41 mouse cellular contexts compared by ENCODE assay signal in genomic region chr2:35440480-35440879, GRCm38 (mm10). TPM values are rescaled to one million over a fixed set of nuclear protein-coding genes. Genes with fewer than 3 reads are reported as not detected.
DNase-seq lines count a peak whose midpoint lies in the region; TF ChIP-seq lines count a peak whose summit lies in the region.
"Had no signal": no experiment of that assay in that cellular context is flagged by ENCODE, and none has a peak within 500 bp of the region (broad histone marks: within the 10 kb centered on the region; RNA-seq: fewer than 3 reads in every experiment).

No protein-coding gene starts in this region.

- peak; percentile 88 to 93 for DNase-seq in adrenal gland, adult (ENCODE audit: inconsistent age in 2 of 2, low spot score in 1 of 2)
- DNase-seq in adrenal gland, postnatal 4 days (ENCODE audit: low spot score in 2 of 2) = no peak
- DNase-seq in testis, postnatal 10 days (ENCODE audit: low spot score) = no peak
- peak; percentile 71 for DNase-seq in fibroblast of lung, adult 2 months (ENCODE audit: low read depth)
- DNase-seq in layer of hippocampus, adult 11-12 months (ENCODE audit: low spot score) = no peak
- no peak for DNase-seq in Muller cell, postnatal 12 days (ENCODE audit: inconsistent ontology term)
- no peak for DNase-seq in kidney, postnatal 25 days
- DNase-seq: cerebellum, adult 11 months; cerebellum, adult 9-10 months; cerebellum, postnatal 36 days; forebrain, postnatal 0 days; gastrocnemius, postnatal 14 days; kidney, adult 9 months; kidney, postnatal 10 days; liver; lung, adult 2 months; lung, postnatal 14 days; midbrain, embryonic 14.5 days; right cerebral cortex, adult 18-20 months; thymus, adult 18-20 months; thymus, postnatal 25 days had no signal

- H3K4me1 ChIP-seq in testis, adult 2 months (ENCODE audit: control insufficient read depth, insufficient read depth, low read length) = no peaks in the 10 kb centered on the region; the same call in 1 of the 2 replicates

- no peaks in the 10 kb centered on the region for H3K36me3 ChIP-seq in testis, adult 2 months (ENCODE audit: control insufficient read depth, insufficient read depth, low read length)
- H3K36me3 ChIP-seq: heart, embryonic 15.5 days; hindbrain, embryonic 12.5 days; intestine, embryonic 15.5 days; neural tube, embryonic 15.5 days had no signal

- TF ChIP-seq CTCF in testis, adult 2 months (IDR thresholded peaks at IDR 0.05; ENCODE audit: control insufficient read depth, insufficient read depth, insufficient replicate concordance, low read depth, low read length) = no peak

- H3K4me3 ChIP-seq in testis, adult 2 months (ENCODE audit: control insufficient read depth, low read depth, low read length) = no peak overlapping the region
- H3K4me3 ChIP-seq: heart, embryonic 10.5 days; heart, embryonic 15.5 days; hindbrain, embryonic 12.5 days; intestine, embryonic 15.5 days; neural tube, embryonic 15.5 days had no signal

- H3K27ac ChIP-seq in testis, adult 2 months (ENCODE audit: control insufficient read depth, insufficient read depth, low read depth, low read length) = peak overlapping the region; percentile 9; the same call in 1 of the 2 replicates
- H3K27ac ChIP-seq: heart, embryonic 10.5 days; heart, embryonic 15.5 days; hindbrain, embryonic 12.5 days; hindbrain, postnatal 0 days; intestine, embryonic 15.5 days; liver, embryonic 14.5 days; neural tube, embryonic 15.5 days had no signal

- H3K27me3 ChIP-seq in testis, adult 2 months (ENCODE audit: control insufficient read depth, insufficient read depth, low read length) = no peaks in the 10 kb centered on the region
- H3K27me3 ChIP-seq: heart, embryonic 15.5 days; hindbrain, embryonic 12.5 days; intestine, embryonic 15.5 days; neural tube, embryonic 15.5 days; Patski had no signal

- no peak for TF ChIP-seq POLR2A in testis, adult 2 months (IDR thresholded peaks at IDR 0.05; ENCODE audit: control insufficient read depth, low read depth, low read length)

RNA-seq across cellular contexts. Expression of gene Ggta1, which starts 22.6 kb away (rescaled TPM):
- total RNA-seq in adrenal gland, postnatal 4 days (2021) = 10 to 100 TPM; 15.0 to 15.4 TPM
- 0.68 and 1.4 TPM in 2 replicates for polyA plus RNA-seq in testis, adult 2 months (2012; rRNA removed)

RNA-seq across cellular contexts. Expression of gene 4930402F06Rik, which starts 43.5 kb away (rescaled TPM):
- not detected for total RNA-seq in adrenal gland, postnatal 4 days (2021)
- polyA plus RNA-seq in testis, adult 2 months (2012; rRNA removed) = 3.3 and 4.5 TPM in 2 replicates
- total RNA-seq: forebrain, postnatal 0 days; G1E; gastrocnemius, postnatal 14 days; granulocyte monocyte progenitor cell, adult 5-6 weeks; heart, postnatal 25 days; hindbrain, postnatal 0 days; layer of hippocampus, adult 18-20 months; layer of hippocampus, postnatal 10 days; left cerebral cortex, adult 18-20 months; left cerebral cortex, postnatal 14 days; monocyte, adult 5-6 weeks had no signal
- polyA plus RNA-seq: embryonic facial prominence, embryonic 11.5 days; forebrain, postnatal 0 days; G1E; heart, embryonic 10.5 days; heart, embryonic 15.5 days; hindbrain, embryonic 12.5 days; hindbrain, postnatal 0 days; intestine, embryonic 15.5 days; limb, embryonic 11.5 days; liver, embryonic 14.5 days; lung, adult 2 months; midbrain, embryonic 14.5 days; neural tube, embryonic 15.5 days; Patski; spleen, adult 2 months had no signal

Comparison
In these comparisons a context has a peak if more than half of its experiments do, and no peak if none do; other contexts are left out.
1. DNase-seq: peak in adrenal gland, adult (2 of 2) and fibroblast of lung, adult 2 months (single experiment); none in adrenal gland, postnatal 4 days (0 of 2), testis, postnatal 10 days (single experiment), layer of hippocampus, adult 11-12 months (single experiment), Muller cell, postnatal 12 days (single experiment) and kidney, postnatal 25 days (0 of 2).